In genomic region chr3:54764418-54764817, GRCm38 (mm10) we compare ENCODE assay signal across 9 mouse cellular contexts. TPM values are rescaled to one million over a fixed set of nuclear protein-coding genes. Genes with fewer than 3 reads are reported as not detected.
DNase-seq lines count a peak whose midpoint lies in the region; ATAC-seq and TF ChIP-seq lines count a peak whose summit lies in the region.
"Had no signal": no experiment of that assay in that cellular context is flagged by ENCODE, and none has a peak within 500 bp of the region (broad histone marks: within the 10 kb centered on the region; RNA-seq: fewer than 3 reads in every experiment).

No protein-coding gene starts in this region.

- no peak for TF ChIP-seq POLR2A in kidney, adult 2 months (IDR thresholded peaks at IDR 0.05; ENCODE audit: low read depth, low read length)
- no peak for TF ChIP-seq POLR2A in olfactory bulb, adult 2 months (IDR thresholded peaks at IDR 0.05; ENCODE audit: insufficient read depth, low read depth, low read length)

- TF ChIP-seq CTCF in kidney, adult 2 months (conservative IDR thresholded peaks at IDR 0.05; ENCODE audit: insufficient read depth, insufficient read length, low read depth, low read length): no peak
- no peak for TF ChIP-seq CTCF in olfactory bulb, adult 2 months (IDR thresholded peaks at IDR 0.05; ENCODE audit: insufficient read depth, low read depth, low read length)

- 66% methylated on average over 18 of the region's 18 CpGs for WGBS in kidney, adult 2 months
- WGBS in limb, embryonic 12.5 days: 74% methylated on average over 18 of the region's 18 CpGs
- 63% methylated on average over 18 of the region's 18 CpGs for WGBS in olfactory bulb, adult 2 months

- no peaks in the 10 kb centered on the region for H3K4me1 ChIP-seq in kidney, adult 2 months (ENCODE audit: control insufficient read depth, insufficient read depth, low read length)
- 0 out of 2 replicates have a peak, but pooled peaks cover 6% of the 10 kb centered on the region for H3K4me1 ChIP-seq in limb, embryonic 12.5 days (replicated peaks)
- H3K4me1 ChIP-seq in olfactory bulb, adult 2 months (ENCODE audit: control insufficient read depth, insufficient read depth, low read length): peaks cover 3% of the 10 kb centered on the region

- H3K9ac ChIP-seq in limb, embryonic 12.5 days (replicated peaks): no peak overlapping the region

- DNase-seq in brain, embryonic 18.5 days (ENCODE audit: low read depth, low spot score): peak; percentile 10
- DNase-seq in embryo, embryonic 10.5 days (ENCODE audit: low spot score): peak; percentile 36
- DNase-seq in heart, adult 9 months (ENCODE audit: low spot score in 2 of 2): peak; percentile 16 to 33
- DNase-seq in kidney, adult 2 months: peak; percentile 55
- no peak for DNase-seq in testis, postnatal 10 days (ENCODE audit: low spot score)

- no peaks in the 10 kb centered on the region for H3K36me3 ChIP-seq in kidney, adult 2 months (ENCODE audit: control insufficient read depth, insufficient read depth, low read length)
- H3K36me3 ChIP-seq in limb, embryonic 12.5 days: no peaks in the 10 kb centered on the region

- H3K4me2 ChIP-seq in limb, embryonic 12.5 days: peak overlapping the region; percentile 33

- no peak overlapping the region for H3K27ac ChIP-seq in kidney, adult 2 months (ENCODE audit: insufficient read depth, low read depth, low read length)
- no peak overlapping the region for H3K27ac ChIP-seq in limb, embryonic 12.5 days
- H3K27ac ChIP-seq in olfactory bulb, adult 2 months (ENCODE audit: insufficient read depth, low read depth, low read length): no peak overlapping the region

- no peak for ATAC-seq in limb, embryonic 12.5 days (ENCODE audit: insufficient number of reproducible peaks, insufficient read depth, low FRiP score, low TSS enrichment, low read depth)
- ATAC-seq in megakaryocyte, adult 5-6 weeks (ENCODE audit: poor library complexity, severe bottlenecking): no peak

- H3K4me3 ChIP-seq in kidney, adult 2 months (ENCODE audit: insufficient read depth, low read depth, low read length): peak overlapping the region; percentile 19; the same call in 1 of the 2 replicates
- H3K4me3 ChIP-seq in limb, embryonic 12.5 days (replicated peaks): peak overlapping the region; percentile 19; the same call in 1 of the 2 replicates
- peak overlapping the region; percentile 36 for H3K4me3 ChIP-seq in olfactory bulb, adult 2 months (ENCODE audit: insufficient read depth, low read depth, low read length)

- H3K27me3 ChIP-seq in kidney, adult 2 months (replicated peaks; ENCODE audit: control insufficient read depth, insufficient read depth, low read length): no peaks in the 10 kb centered on the region
- H3K27me3 ChIP-seq in limb, embryonic 12.5 days: no peaks in the 10 kb centered on the region

- H3K9me3 ChIP-seq in limb, embryonic 12.5 days: no peaks in the 10 kb centered on the region

RNA-seq across cellular contexts. Expression of gene Smad9, which starts 9.0 kb away (rescaled TPM):
- 1.1 and 1.3 TPM in 2 replicates for polyA plus RNA-seq in kidney, adult 2 months (2012; rRNA removed)
- polyA plus RNA-seq in limb, embryonic 12.5 days (2016; fragmentation: Nextera tagmentation; extraction: Ambion mirVana): 0.87 and 1.1 TPM in 2 replicates
- polyA plus RNA-seq in olfactory bulb, adult 2 months (2012; ENCODE audit: insufficient read depth, insufficient read length, low replicate concordance, missing spikeins): not detected in 2 replicates
- total RNA-seq in megakaryocyte, adult 5-6 weeks (2015): not detected in 2 replicates
- total RNA-seq in megakaryocyte, adult 5-6 weeks (2017): not detected in 2 replicates

RNA-seq across cellular contexts. Expression of gene Alg5, which starts 29.1 kb away (rescaled TPM):
- 20.1 and 22.2 TPM in 2 replicates for polyA plus RNA-seq in kidney, adult 2 months (2012; rRNA removed)
- 45.0 and 48.1 TPM in 2 replicates for polyA plus RNA-seq in limb, embryonic 12.5 days (2016; fragmentation: Nextera tagmentation; extraction: Ambion mirVana)
- polyA plus RNA-seq in olfactory bulb, adult 2 months (2012; ENCODE audit: insufficient read depth, insufficient read length, low replicate concordance, missing spikeins): not detected in 2 replicates
- total RNA-seq in megakaryocyte, adult 5-6 weeks (2015): 41.2 and 45.8 TPM in 2 replicates
- total RNA-seq in megakaryocyte, adult 5-6 weeks (2017): 19.2 and 21.1 TPM in 2 replicates

RNA-seq across cellular contexts. Expression of gene Exosc8, which starts 29.2 kb away (rescaled TPM):
- 10.2 and 16.7 TPM in 2 replicates for polyA plus RNA-seq in kidney, adult 2 months (2012; rRNA removed)
- 158 and 163 TPM in 2 replicates for polyA plus RNA-seq in limb, embryonic 12.5 days (2016; fragmentation: Nextera tagmentation; extraction: Ambion mirVana)
- not detected in 2 replicates for polyA plus RNA-seq in olfactory bulb, adult 2 months (2012; ENCODE audit: insufficient read depth, insufficient read length, low replicate concordance, missing spikeins)
- 118 and 124 TPM in 2 replicates for total RNA-seq in megakaryocyte, adult 5-6 weeks (2015)
- total RNA-seq in megakaryocyte, adult 5-6 weeks (2017): 126 and 153 TPM in 2 replicates

RNA-seq across cellular contexts. Expression of gene Rfxap, which starts 43.2 kb away (rescaled TPM):
- polyA plus RNA-seq in kidney, adult 2 months (2012; rRNA removed): 13.3 and 16.7 TPM in 2 replicates
- 60.8 and 64.0 TPM in 2 replicates for polyA plus RNA-seq in limb, embryonic 12.5 days (2016; fragmentation: Nextera tagmentation; extraction: Ambion mirVana)
- not detected in 2 replicates for polyA plus RNA-seq in olfactory bulb, adult 2 months (2012; ENCODE audit: insufficient read depth, insufficient read length, low replicate concordance, missing spikeins)
- 47.3 and 53.8 TPM in 2 replicates for total RNA-seq in megakaryocyte, adult 5-6 weeks (2015)
- total RNA-seq in megakaryocyte, adult 5-6 weeks (2017): 42.0 and 58.7 TPM in 2 replicates

RNA-seq across cellular contexts. Expression of gene Gm21958, which starts 50.3 kb away (rescaled TPM):
- polyA plus RNA-seq in kidney, adult 2 months (2012; rRNA removed): not detected in 2 replicates
- not detected in 2 replicates for polyA plus RNA-seq in limb, embryonic 12.5 days (2016; fragmentation: Nextera tagmentation; extraction: Ambion mirVana)
- not detected in 2 replicates for polyA plus RNA-seq in olfactory bulb, adult 2 months (2012; ENCODE audit: insufficient read depth, insufficient read length, low replicate concordance, missing spikeins)
- not detected in 2 replicates for total RNA-seq in megakaryocyte, adult 5-6 weeks (2015)
- not detected in 2 replicates for total RNA-seq in megakaryocyte, adult 5-6 weeks (2017)
- total RNA-seq: left cerebral cortex, adult 8-10 months had no signal

Comparison
In these comparisons a context has a peak if more than half of its experiments do, and no peak if none do; other contexts are left out.
1. RNA of gene Exosc8, which starts 29.2 kb away (polyA plus RNA-seq): 158 to 163 TPM in limb, embryonic 12.5 days and 10.2 to 16.7 TPM in kidney, adult 2 months; not detected in olfactory bulb, adult 2 months; every median in the first group is over 10 times any median in the second.
2. Peak in every context shown above with its lines, with median percentiles within 50 percentile points of each other: H3K4me3 ChIP-seq.